Mouse (Mus musculus) kidney, adult 9 months (tissue): Measurements from ENCODE around the gene Midn.
A peak's percentile ranks its signal among the peaks of the same experiment; 100 is the strongest.
"Not testable (repeated sequence)": the region's sequence is repeated elsewhere in the genome, so short reads cannot be mapped to it uniquely, and the experiment has no call there.

Experiments used
- DNase-seq: peaks from one replicate; pipeline ENCODE4 v3.0.0; 2022

Gene Midn

GRCm38 (mm10) chr10:80159021-80159560 is 11.0 kb downstream of the Midn start:
- DNase-seq: peak; percentile 75

- DNase-seq: peak; percentile 99
Measured at GRCm38 (mm10) chr10:80159561-80160454, 11.7 kb downstream of the Midn start.

GRCm38 (mm10) chr10:80160455-80161371 is 12.6 kb downstream of the Midn start:
- DNase-seq: peak; percentile 99

DNA sequence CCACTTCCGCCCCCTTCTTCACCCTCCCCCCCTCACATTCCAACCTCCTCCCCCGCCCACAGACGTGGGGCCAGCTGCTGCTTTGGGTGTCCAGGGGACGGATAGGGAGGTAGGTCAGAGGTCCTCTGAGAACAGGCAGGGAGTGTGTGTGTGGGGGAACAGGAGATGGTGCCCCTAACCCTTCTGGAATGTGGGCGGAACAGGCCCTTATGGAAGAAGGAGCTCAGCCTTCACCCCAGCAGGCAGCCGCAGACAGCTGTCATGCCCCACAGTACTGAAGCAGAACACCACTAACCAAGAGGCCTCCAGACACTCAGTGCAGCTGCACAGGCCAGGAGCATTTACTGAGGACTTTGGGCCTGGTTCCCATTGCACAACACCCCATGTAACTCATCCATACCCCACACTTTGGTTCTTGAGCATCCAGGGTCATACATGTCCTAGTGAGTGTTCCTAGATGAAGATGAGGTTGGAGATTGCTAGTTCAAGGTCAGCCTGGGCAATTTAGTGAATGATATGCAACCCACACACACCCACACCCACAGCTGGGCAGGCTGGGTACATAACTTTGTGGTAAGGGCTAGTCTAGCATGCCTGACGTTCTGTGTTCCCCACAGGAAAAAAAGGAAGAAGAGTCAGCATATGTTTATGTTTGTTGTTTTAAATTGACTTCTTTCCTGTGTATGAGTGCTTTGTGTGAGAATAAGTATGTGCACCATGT is 13.6 kb downstream of the Midn start:
- peak; percentile 66 for DNase-seq

GRCm38 (mm10) chr10:80162243-80162608 is 14.2 kb downstream of the Midn start:
- peak; percentile 12 for DNase-seq

GRCm38 (mm10) chr10:80162716-80163299 is 14.7 kb downstream of the Midn start:
- peak; percentile 26 for DNase-seq

GRCm38 (mm10) chr10:80163721-80164120 is 15.6 kb downstream of the Midn start:
- DNase-seq: peak; percentile 36

DNA sequence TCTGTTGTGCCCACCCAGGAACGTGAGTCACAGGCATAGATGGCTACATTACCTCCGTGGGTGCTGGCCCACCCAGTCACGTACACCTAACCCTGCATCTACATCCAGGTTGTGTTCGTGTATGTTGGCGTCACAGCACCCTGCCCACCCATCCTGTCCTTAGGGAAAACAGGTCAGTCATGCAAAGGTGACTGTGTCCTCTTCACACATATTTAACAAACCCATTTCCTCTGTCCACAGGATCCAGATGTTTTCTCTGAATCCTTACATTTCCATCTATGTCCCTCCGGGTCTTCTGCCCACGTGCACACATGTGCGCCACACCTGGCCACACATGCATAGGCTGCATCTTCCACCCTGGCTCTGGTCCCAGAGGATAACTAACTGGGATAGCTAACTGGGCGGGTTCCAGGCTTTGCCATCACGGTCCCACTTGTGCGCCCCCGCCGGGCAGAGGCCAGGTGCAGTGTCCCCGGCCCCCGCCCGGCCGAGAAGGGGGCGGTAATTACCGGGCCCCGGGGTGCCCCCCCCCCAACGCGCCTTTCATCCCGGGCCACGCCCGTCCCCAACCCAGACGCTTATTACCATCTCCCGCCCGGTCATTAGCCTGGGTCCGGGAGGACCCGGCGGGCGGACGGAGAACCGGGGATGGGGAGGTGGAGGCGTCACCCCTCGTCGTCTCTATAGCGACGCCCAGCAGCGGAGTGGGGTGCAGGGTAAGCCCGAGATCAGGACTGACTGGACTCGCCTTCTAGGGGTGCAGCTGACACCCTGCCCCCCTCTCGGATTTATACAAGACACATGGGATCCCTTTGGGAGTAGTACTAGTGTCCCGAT is 16.3 kb downstream of the Midn start:
- DNase-seq: peak; percentile 50

DNA sequence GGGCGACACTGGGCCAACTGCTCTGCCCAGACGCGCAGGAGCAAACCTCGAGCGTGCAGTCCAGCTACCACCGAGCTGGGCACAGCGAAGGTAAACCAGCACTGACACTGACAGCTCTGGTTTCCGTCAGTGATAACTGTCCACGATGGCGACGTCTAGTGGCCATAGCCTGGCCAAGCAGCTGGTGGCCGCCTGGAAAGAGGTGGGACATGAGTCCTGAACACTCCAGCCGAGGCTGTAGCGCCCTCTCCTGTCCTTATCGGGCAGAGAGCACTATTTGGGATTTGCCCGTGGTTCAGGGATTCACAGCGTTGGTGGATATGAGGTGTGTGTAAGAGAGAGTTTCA is 16.9 kb downstream of the Midn start:
- DNase-seq: peak; percentile 99

GRCm38 (mm10) chr10:80165392-80166128 is 17.5 kb downstream of the Midn start, which contains the start of gene Cirbp:
Cirbp (plus strand) TSS chr10:80165985.
- peak; percentile 66 for DNase-seq

DNA sequence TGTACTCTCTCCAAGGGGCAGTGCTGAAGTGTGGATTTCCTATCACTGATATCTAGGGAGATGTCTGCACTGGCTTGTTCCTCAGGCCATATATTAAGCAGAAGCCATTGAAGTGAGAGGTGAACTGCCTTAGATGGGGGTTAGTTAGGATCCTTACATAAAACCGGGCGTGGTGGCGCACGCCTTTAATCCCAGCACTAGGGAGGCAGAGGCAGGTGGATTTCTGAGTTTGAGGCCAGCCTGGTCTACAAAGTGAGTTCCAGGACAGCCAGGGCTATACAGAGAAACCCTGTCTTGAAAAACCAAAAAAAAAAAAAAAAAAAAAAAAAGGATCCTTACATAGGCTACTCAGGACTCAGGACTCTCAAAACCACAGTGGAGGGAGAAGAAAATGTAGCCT is 18.1 kb downstream of the Midn start:
- DNase-seq: not testable (repeated sequence)

GRCm38 (mm10) chr10:80167460-80168037 is 19.5 kb downstream of the Midn start:
- peak; percentile 98 for DNase-seq

- DNase-seq: peak; percentile 97
Measured at GRCm38 (mm10) chr10:80168038-80168661, 20.1 kb downstream of the Midn start.

- no peak for DNase-seq
Measured at GRCm38 (mm10) chr10:80169070-80169469, 21.0 kb downstream of the Midn start.

DNA sequence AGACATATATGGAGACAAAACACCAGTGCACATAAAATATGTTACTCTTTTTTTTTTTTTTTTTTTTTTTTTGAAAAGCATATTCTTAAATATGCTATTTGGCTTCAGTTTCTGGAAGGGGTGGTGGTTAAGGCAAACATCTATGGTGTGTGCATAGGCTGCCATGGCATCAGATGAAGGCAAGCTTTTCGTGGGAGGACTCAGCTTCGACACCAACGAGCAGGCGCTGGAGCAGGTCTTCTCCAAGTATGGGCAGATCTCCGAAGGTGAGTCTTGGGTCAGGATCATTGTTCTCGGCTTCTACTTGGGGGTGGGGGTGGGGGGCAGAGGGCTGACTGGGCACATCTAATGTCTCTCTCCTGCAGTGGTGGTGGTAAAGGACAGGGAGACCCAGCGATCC is 21.6 kb downstream of the Midn start:
- no peak for DNase-seq

DNA sequence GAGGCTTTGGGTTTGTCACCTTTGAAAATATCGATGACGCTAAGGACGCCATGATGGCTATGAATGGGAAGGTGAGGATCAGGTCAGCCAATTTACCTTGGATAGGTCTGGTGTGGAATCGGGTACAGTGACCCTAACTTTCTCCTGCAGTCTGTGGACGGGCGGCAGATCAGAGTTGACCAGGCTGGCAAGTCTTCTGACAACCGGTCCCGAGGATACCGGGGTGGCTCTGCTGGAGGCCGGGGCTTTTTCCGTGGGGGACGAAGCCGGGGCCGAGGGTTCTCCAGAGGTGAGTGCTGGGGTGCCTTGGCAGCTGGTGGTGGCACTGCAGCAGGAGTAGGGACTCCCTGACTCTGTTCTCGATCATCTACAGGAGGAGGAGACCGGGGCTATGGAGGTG is 22.0 kb downstream of the Midn start:
- DNase-seq: peak; percentile 24

- peak; percentile 33 for DNase-seq
Measured at GRCm38 (mm10) chr10:80170601-80171021, 22.5 kb downstream of the Midn start.

DNA sequence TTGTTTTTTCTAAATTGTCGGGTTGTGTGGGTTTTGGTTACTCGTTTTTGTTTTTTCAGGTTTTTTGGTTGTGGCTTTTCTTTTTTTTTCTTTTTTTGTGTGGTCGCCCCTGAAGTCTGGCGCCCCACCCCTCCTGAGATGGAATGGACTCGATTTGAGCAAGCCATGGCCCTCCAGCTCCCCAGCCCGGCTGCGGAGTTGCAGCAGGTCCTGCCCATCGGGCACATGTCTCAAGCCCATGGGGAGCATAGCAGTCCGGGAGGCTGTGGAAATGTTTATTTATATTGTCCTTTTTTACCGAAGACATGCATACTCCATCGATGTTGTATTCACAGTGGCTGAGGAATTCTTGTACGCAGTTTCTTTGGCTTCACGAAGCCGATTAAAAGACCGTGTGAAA is 23.2 kb downstream of the Midn start:
- DNase-seq: no peak

DNA sequence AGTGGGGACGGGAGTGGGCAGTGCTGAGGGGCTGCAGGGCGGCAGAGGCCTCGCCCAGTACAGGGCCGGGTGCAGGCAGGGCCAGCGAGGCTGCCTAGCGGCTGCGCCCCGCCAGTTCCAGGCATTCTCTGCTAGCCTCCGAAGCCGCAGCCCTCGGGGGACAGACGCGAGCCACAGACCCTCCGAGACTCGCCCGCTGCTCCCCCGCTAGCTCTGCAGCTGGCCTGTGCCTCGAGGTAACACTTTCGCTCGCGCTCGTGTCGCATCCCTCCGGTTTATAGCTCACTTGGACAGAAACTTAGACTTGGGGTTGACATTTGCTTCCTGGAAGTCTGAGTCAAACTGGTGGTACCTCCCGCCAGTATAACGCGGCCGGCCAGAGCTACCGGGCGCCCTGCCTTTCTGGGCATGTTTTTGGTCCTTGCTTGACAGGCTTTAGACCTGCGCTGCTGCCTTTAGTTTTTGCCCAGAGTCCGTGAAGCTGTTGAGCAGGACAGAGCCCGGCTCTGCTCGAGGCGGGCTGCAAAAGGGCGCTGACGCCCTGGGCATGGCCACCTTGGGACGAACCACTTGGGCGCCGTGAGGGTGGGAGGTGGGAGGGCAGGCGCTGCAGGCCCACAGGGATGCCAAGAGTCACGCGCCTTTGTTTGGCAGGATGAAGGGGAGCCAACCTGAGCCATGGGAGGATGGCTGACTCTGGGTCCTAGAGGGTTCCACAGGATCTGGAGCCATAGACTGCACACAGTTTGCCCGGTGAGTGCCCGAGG is 23.9 kb downstream of the Midn start:
- DNase-seq: peak; percentile 50
